Mouse (Mus musculus) small intestine, adult 2 months (tissue): ENCODE results near the gene Bcar1.

ENCODE experiments used
- CTCF ChIP-seq: fragments of 200-500 bp; IDR thresholded peaks from 2 replicates; pipeline ENCODE4 v1.5.1; 2012; ENCODE audit warnings: low read depth, mild to moderate bottlenecking, control low read depth, inconsistent platforms, low read length, moderate library complexity, mixed read lengths; ENCODE audit not compliant: insufficient replicate concordance, insufficient read length; ENCODE audit errors: extremely low read depth
- POLR2A ChIP-seq: fragments of 200-500 bp; IDR thresholded peaks from 2 replicates; pipeline ENCODE4 v1.6.1; 2012; ENCODE audit warnings: low read depth, mild to moderate bottlenecking, control low read depth, inconsistent platforms, low read length, moderate library complexity

GRCm38 (mm10) chr8:111695441-111695840 lies 48.2 kb downstream of the Bcar1 start:
- no peak for TF ChIP-seq CTCF
- TF ChIP-seq POLR2A, result no peak
